In the genomic region with DNA sequence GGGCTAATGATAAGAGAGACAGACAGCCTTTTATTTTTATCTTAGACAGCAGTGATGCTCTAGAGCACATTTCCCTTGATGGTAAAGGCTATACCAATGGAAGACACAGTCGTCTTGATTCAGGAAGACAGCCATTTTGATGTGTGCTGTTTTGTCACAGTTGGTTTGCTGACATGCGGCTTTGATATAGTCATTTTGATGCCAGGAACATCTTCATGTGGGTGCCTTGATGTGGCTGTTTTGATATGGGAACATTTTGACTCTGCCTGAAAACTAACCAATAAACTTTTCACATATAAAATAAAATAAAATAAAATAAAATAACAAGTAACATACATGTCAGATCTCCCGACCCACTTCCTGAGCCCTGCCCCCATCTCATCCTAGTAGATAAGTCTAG, we compare ENCODE assay signal across 23 mouse cellular contexts. TPM values are rescaled to one million over a fixed set of nuclear protein-coding genes. Genes with fewer than 3 reads are reported as not detected.
DNase-seq lines count a peak whose midpoint lies in the region; ATAC-seq and TF ChIP-seq lines count a peak whose summit lies in the region.
"Had no signal": no experiment of that assay in that cellular context is flagged by ENCODE, and none has a peak within 500 bp of the region (broad histone marks: within the 10 kb centered on the region; RNA-seq: fewer than 3 reads in every experiment).

No protein-coding gene starts in this region.

- H3K27ac ChIP-seq in heart, adult 2 months: no peak overlapping the region
- H3K27ac ChIP-seq in thymus, adult 2 months (ENCODE audit: control insufficient read depth, insufficient read depth, low read length): no peak overlapping the region
- no peak overlapping the region for H3K27ac ChIP-seq in kidney, embryonic 16.5 days (ENCODE audit: low read length)
- H3K27ac ChIP-seq: embryonic facial prominence, embryonic 10.5 days; gastrocnemius, adult 2 months; heart, embryonic 15.5 days; hindbrain, embryonic 13.5 days; hindbrain, postnatal 0 days had no signal

- no peak overlapping the region for H3K4me2 ChIP-seq in kidney, embryonic 16.5 days (replicated peaks; ENCODE audit: low read depth, low read length)
- H3K4me2 ChIP-seq: heart, embryonic 11.5 days; heart, embryonic 15.5 days; hindbrain, embryonic 13.5 days had no signal

- no peaks in the 10 kb centered on the region for H3K9me3 ChIP-seq in kidney, embryonic 16.5 days (ENCODE audit: low read length)
- H3K9me3 ChIP-seq: embryonic facial prominence, embryonic 10.5 days; heart, embryonic 15.5 days; hindbrain, embryonic 13.5 days had no signal

- no peak overlapping the region for H3K4me3 ChIP-seq in heart, adult 2 months
- H3K4me3 ChIP-seq in thymus, adult 2 months (ENCODE audit: control insufficient read depth, insufficient read depth, low read length): no peak overlapping the region
- no peak overlapping the region for H3K4me3 ChIP-seq in kidney, embryonic 16.5 days (ENCODE audit: low read length)
- H3K4me3 ChIP-seq: embryonic facial prominence, embryonic 10.5 days; gastrocnemius, adult 2 months; heart, embryonic 15.5 days; hindbrain, embryonic 13.5 days had no signal

- no peaks in the 10 kb centered on the region for H3K27me3 ChIP-seq in heart, adult 2 months (ENCODE audit: control insufficient read depth, insufficient read depth, low read length)
- no peaks in the 10 kb centered on the region for H3K27me3 ChIP-seq in thymus, adult 2 months (ENCODE audit: control insufficient read depth, insufficient read depth, low read length)
- no peaks in the 10 kb centered on the region for H3K27me3 ChIP-seq in kidney, embryonic 16.5 days (ENCODE audit: insufficient read depth, low read length)
- H3K27me3 ChIP-seq: heart, embryonic 15.5 days; hindbrain, embryonic 13.5 days; Patski had no signal

- intact Hi-C loops in heart, adult 2 months (cut with DNase I): no loop called here

- no peaks in the 10 kb centered on the region for H3K36me3 ChIP-seq in heart, adult 2 months (ENCODE audit: control insufficient read depth, insufficient read depth, low read length)
- no peaks in the 10 kb centered on the region for H3K36me3 ChIP-seq in thymus, adult 2 months (ENCODE audit: control insufficient read depth, insufficient read depth, low read length)
- no peaks in the 10 kb centered on the region for H3K36me3 ChIP-seq in kidney, embryonic 16.5 days (ENCODE audit: insufficient read depth, low read length)
- H3K36me3 ChIP-seq: embryonic facial prominence, embryonic 10.5 days; heart, embryonic 15.5 days; hindbrain, embryonic 13.5 days had no signal

- TF ChIP-seq POLR2A in heart, adult 2 months (IDR thresholded peaks at IDR 0.05; ENCODE audit: insufficient read depth, low read depth, low read length): no peak
- no peak for TF ChIP-seq POLR2A in thymus, adult 2 months (IDR thresholded peaks at IDR 0.05; ENCODE audit: control insufficient read depth, extremely low read depth, insufficient read depth, low read length, poor library complexity)

- ATAC-seq in megakaryocyte-erythroid progenitor cell, adult 5-6 weeks (replicated peaks; ENCODE audit: low FRiP score, low TSS enrichment, poor library complexity, severe bottlenecking): no peak
- no peak for ATAC-seq in kidney, embryonic 16.5 days (ENCODE audit: low FRiP score, low TSS enrichment)
- ATAC-seq: forebrain, embryonic 14.5 days; hindbrain, postnatal 0 days; Patski had no signal

- no peak for TF ChIP-seq CTCF in heart, adult 2 months (IDR thresholded peaks at IDR 0.05)
- no peak for TF ChIP-seq CTCF in thymus, adult 2 months (IDR thresholded peaks at IDR 0.05; ENCODE audit: borderline replicate concordance, control insufficient read depth, extremely low read depth, insufficient read depth, low read length, poor library complexity)

- H3K4me1 ChIP-seq in heart, adult 2 months (ENCODE audit: control insufficient read depth, insufficient read depth, low read length): peaks cover 4% of the 10 kb centered on the region
- peaks cover 4% of the 10 kb centered on the region; the same call in 1 of the 2 replicates for H3K4me1 ChIP-seq in thymus, adult 2 months (replicated peaks; ENCODE audit: control insufficient read depth, insufficient read depth, low read length)
- no peaks in the 10 kb centered on the region for H3K4me1 ChIP-seq in kidney, embryonic 16.5 days (ENCODE audit: insufficient read depth, low read length)
- H3K4me1 ChIP-seq: embryonic facial prominence, embryonic 10.5 days had no signal

- no peak overlapping the region for H3K9ac ChIP-seq in heart, adult 2 months (ENCODE audit: low read depth, low read length)
- no peak overlapping the region for H3K9ac ChIP-seq in kidney, embryonic 16.5 days (replicated peaks; ENCODE audit: low read length)
- H3K9ac ChIP-seq: heart, embryonic 15.5 days; hindbrain, embryonic 13.5 days had no signal

- WGBS in heart, adult 2 months: 79% methylated on average over 3 of the region's 3 CpGs
- 15% methylated on average over 3 of the region's 3 CpGs for WGBS in thymus, adult 2 months
- 89% methylated on average over 3 of the region's 3 CpGs for WGBS in kidney, embryonic 16.5 days

- no peaks in the 10 kb centered on the region for H3K79me2 ChIP-seq in heart, adult 2 months (replicated peaks; ENCODE audit: control insufficient read depth, insufficient read depth, low read length)

- no peak for TF ChIP-seq EP300 in heart, adult 2 months (IDR thresholded peaks at IDR 0.05; ENCODE audit: insufficient read depth, low read depth, low read length)

- DNase-seq in heart, adult 11 months: peak; percentile 41
- DNase-seq in heart, adult 2 months: no peak
- DNase-seq in thymus, adult 2 months: peak; percentile 41
- peak; percentile 55 for DNase-seq in thymus, postnatal 25 days
- no peak for DNase-seq in kidney, adult 18-20 months
- DNase-seq: adrenal gland, adult 2 months; adrenal gland, postnatal 36 days; B cell, adult 2 months; cerebellum, adult 2 months; cerebellum, postnatal 10 days; gastrocnemius, adult 2 months; gastrocnemius, postnatal 25 days; heart, adult 18-20 months; heart, postnatal 14 days had no signal

RNA-seq across cellular contexts. Expression of a gene that starts 16.0 kb away (rescaled TPM):
- 10 to 100 TPM; 22.2 to 23.2 TPM for total RNA-seq in heart, adult 2 months (2021)
- 5.1 and 10.7 TPM in 2 replicates for polyA plus RNA-seq in heart, adult 2 months (2012; rRNA removed)
- 1.3 TPM in 2 replicates for polyA plus RNA-seq in thymus, adult 2 months (2012; rRNA removed)
- total RNA-seq in megakaryocyte-erythroid progenitor cell, adult 5-6 weeks (2014; fragmentation: Nextera tagmentation): 3.2 and 6.6 TPM in 2 replicates
- 1.9 and 4.6 TPM in 2 replicates for total RNA-seq in megakaryocyte-erythroid progenitor cell, adult 5-6 weeks (2017)
- polyA plus RNA-seq in kidney, embryonic 16.5 days (2015; fragmentation: Nextera tagmentation; extraction: Ambion mirVana): 6.9 and 8.0 TPM in 2 replicates

RNA-seq across cellular contexts. Expression of a gene that starts 30.0 kb away (rescaled TPM):
- 1 to 10 TPM; 8.4 to 9.5 TPM for total RNA-seq in heart, adult 2 months (2021)
- 15.2 and 21.8 TPM in 2 replicates for polyA plus RNA-seq in heart, adult 2 months (2012; rRNA removed)
- polyA plus RNA-seq in thymus, adult 2 months (2012; rRNA removed): 6.6 and 8.4 TPM in 2 replicates
- total RNA-seq in megakaryocyte-erythroid progenitor cell, adult 5-6 weeks (2014; fragmentation: Nextera tagmentation): 13.6 and 24.1 TPM in 2 replicates
- total RNA-seq in megakaryocyte-erythroid progenitor cell, adult 5-6 weeks (2017): 23.6 and 31.5 TPM in 2 replicates
- polyA plus RNA-seq in kidney, embryonic 16.5 days (2015; fragmentation: Nextera tagmentation; extraction: Ambion mirVana): 28.7 TPM in 2 replicates
- polyA plus RNA-seq: Patski had no signal

Comparison
In these comparisons a context has a peak if more than half of its experiments do, and no peak if none do; other contexts are left out.
1. DNase-seq: peak in heart, adult 11 months (single experiment), thymus, adult 2 months (single experiment) and thymus, postnatal 25 days (single experiment); none in heart, adult 2 months (0 of 2) and kidney, adult 18-20 months (single experiment).